Mouse (Mus musculus): ENCODE measurements around the gene Jmjd6. TPM values are rescaled to one million over a fixed set of nuclear protein-coding genes. Genes with fewer than 3 reads are reported as not detected.

The Jmjd6 gene
- 10 to 100 TPM; 48.1 to 62.6 TPM for polyA plus RNA-seq (2017; shearing (Covaris generic))

DNA sequence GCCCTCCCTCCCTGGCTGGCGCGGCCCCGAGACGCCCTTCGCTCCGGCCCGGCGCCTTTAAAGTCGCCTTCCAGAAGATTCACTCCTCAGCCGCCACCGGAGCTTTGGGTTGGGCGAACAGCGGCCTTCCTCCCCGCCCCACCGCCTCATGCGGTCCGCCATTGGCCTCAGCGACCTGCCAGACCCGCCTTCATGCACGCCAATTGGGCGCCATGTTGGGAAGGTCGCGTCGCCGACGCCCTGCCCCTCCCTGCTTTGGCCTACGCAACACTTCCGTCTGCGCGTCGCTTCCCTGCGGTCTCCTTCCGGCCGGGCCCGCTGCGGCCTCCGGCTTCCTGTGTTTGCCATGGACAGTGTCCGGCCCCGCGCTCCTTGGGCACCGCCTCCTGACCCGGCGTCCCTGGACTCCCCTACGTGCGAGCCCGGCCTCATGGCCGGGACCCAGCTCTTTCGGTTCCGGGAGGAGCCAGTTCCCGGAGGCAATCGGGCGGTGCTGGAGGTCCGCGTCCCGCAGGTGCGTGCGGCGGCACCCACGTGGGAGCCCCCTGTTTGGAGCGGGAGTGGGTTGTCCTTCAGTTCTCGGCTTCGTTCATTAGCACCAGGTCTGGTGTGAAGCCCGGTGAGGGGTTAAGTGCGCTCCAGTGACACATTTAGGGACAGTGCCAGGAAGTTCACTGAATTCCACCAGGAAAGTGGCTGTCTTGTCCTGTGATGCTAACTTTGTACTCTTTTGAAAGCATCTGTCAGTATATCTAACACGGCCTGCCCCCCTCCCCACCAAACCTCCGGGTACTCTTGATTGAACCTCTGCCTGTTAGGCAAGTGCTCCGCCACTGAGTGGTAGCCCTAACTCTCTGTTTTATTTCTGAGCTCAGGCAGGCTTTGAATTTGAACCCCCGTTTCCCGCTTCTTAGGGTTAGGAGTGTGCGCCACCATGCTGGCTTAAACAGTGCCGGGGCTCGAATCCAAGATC is at the start of gene Jmjd6, which contains the start of gene Mettl23:
Gene Jmjd6 (minus strand): TSS at position 189 of the 973 bp plus-strand sequence.
Gene Mettl23 (plus strand): TSS at position 18 of the 973 bp plus-strand sequence.
- ATAC-seq = peak; percentile 89

- ATAC-seq = no peak
These were observed 43.9 kb upstream of the Jmjd6 start for GRCm38 (mm10) chr11:116887136-116887535.

DNA sequence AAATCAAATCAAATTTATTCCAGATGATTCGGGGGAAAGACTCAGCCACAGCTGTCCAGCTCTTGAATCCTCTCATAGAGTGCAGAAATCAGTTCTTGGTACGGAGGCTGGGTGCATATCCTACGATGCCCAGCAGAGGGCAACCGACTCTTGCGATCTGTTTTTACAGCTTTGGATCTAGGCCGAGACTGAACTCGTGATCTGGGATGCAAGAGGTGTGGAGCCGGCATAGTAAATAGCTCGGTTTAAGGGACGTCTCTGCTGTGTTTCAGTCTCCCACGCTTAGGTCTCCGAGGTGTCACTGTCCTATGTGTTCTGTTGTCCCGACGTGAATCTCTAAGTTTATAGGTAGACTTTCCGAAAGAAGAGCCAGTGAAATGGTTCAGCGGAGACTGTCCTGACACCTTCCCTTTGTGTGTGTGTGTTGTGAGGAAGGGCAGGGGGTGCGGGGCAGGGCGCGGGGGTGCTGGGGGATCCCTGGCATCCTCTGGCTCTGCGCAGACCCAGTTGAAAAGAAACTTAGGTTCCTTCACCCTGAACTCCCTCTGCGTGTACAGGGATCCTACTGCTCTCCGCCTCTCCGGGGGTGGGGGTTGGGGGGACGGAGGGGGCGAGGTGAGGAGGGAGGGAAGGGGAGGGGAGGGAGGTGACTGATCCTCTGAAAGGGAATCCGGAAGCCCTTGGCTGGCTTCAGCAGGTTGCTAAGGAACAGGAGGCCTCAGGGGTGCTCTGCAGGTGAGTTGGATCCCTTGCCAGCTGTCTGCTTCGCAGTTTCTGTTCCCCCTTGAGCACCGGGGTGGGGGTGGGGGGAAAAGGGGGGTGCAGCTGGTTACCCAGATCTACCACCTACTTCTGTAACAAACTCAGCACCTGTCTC is 42.3 kb upstream of the Jmjd6 start:
- ATAC-seq = peak; percentile 65

DNA sequence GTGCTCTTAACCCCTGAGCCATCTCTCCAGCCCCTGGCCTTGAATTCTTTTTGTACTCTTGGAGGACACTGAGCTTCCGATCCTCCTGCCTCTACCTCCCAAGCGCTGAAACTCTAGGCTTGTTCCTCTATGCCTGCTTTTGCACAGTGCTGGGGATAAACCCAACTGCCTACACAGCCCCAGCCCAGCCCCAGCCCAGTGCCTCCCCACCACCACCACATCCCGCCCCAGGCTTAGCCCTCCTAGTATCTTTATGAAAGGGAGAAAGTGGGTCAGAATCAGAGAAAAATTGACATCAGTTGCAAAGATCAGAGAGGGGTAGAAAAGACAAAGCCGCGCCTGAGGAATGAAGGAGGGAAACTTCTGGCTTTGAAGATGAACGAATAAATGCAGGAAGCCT is 40.8 kb upstream of the Jmjd6 start:
- no peak for ATAC-seq

DNA sequence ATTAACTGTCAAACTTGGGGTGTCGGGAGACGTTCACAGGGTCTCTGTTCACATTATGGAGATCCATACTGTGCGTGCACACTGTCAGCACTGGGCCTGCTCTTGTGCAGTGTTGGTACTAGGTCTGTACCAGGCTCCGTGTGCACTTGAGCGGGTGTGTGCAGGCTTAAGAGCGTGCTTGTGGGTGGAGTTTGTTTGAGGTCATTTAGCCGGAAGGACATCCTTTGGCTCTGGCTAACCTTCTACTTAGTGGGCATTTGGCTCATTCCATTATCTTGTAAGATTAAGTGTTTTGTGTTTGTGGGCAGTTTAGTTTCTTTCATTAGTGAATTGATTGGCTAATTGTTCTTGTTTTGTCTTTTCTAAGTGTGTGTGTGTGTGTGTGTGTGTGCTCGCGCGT is 39.2 kb upstream of the Jmjd6 start:
- no peak for ATAC-seq

- no peak for ATAC-seq
These were observed 38.2 kb upstream of the Jmjd6 start for GRCm38 (mm10) chr11:116881440-116881839.

DNA sequence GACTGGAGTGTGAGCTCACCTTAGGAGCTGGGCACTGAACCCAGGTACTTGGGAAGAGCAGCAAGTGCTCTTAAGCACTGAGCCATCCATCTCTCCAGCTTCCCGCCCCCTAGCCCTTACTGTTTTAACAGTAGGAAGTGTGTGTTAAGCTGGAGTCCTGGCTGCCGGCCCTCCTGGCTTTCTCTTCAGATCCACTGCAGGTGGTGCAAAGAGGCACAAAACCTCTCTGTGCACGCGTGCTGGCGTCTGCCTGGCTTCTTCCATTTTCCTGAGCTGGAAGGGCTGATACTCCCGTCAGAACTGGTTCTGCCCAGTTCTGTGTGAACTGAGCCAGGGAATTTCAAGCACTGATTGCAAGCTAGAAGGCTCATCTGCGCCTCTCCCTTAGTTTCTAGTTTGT is 37.6 kb upstream of the Jmjd6 start:
- ATAC-seq = no peak

GRCm38 (mm10) chr11:116878454-116878853 is 35.2 kb upstream of the Jmjd6 start:
- ATAC-seq = no peak

DNA sequence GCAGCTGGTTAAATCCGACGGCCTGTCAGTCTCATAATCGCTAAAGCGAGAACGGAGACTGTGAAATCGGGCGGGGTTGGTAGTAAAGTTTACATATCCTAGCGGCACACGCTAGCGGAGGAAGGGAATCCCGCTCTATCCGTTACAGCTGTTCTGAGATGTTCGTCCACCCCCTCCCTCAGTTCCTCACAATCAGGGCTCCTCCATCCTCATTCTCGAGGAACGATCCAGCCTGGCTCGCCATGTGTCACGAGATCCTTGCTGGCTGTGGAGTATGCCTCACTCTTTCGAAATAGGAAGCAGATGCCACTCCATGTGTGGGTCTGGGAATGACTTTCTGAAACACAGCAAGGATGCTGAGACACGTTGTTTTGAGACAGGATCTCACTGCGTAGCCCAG is 30.7 kb upstream of the Jmjd6 start:
- ATAC-seq = no peak

GRCm38 (mm10) chr11:116871538-116871937 is 28.3 kb upstream of the Jmjd6 start:
- no peak for ATAC-seq

DNA sequence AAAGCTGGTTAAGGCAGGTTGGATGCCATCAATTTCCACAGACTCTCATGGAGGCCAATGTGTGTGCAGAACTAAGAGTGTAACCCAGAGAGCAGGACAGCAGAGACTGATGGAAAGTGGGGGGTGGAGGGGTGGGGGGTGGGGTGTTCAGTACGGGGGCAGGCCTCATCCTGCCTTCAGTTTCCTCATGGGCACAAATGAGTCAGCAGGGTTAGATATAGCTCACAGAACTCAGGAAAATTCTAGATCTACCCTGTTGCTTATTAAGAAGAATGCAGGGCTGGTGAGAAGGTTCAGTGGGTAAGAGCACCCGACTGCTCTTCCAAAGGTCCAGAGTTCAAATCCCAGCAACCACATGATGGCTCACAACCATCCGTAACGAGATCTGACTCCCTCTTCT is 26.4 kb upstream of the Jmjd6 start:
- ATAC-seq = no peak

GRCm38 (mm10) chr11:116869223-116869622 is 26.0 kb upstream of the Jmjd6 start:
- ATAC-seq = no peak

GRCm38 (mm10) chr11:116868129-116868528 is 24.9 kb upstream of the Jmjd6 start:
- no peak for ATAC-seq

GRCm38 (mm10) chr11:116865945-116866585 is 22.8 kb upstream of the Jmjd6 start:
- ATAC-seq = no peak

GRCm38 (mm10) chr11:116864444-116864843 is 21.2 kb upstream of the Jmjd6 start:
- no peak for ATAC-seq

DNA sequence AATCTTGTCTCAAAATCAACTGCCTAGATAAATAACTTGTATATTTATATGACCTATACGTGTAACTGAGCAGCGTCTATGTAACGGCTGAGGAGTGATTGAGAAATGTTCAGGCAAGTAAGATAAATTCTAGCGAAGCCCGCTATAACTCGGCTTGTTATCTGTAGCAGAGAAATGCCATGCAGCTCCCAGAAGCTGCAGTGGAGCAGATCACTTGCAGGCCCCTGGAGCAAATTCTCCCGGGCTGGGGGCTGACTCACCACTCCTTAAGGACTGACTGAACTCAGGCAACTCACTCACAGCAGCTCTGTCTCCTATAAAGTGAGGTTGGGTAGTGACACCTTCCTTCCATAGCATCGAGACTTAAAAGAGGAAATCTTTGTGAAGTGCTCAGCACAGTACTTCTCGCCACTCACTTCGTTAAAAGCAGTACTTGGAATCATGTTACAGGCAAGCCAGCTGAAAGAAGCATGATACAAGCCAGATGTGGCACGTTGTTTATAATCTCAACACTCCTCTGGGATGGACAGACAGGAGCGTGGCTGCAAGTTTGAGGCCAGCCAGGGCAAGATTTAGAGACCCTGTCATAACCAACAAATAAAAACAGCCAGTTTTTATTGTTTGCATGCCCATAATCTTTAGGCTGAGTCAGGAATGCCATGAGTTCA is 14.1 kb upstream of the Jmjd6 start:
- ATAC-seq = no peak

DNA sequence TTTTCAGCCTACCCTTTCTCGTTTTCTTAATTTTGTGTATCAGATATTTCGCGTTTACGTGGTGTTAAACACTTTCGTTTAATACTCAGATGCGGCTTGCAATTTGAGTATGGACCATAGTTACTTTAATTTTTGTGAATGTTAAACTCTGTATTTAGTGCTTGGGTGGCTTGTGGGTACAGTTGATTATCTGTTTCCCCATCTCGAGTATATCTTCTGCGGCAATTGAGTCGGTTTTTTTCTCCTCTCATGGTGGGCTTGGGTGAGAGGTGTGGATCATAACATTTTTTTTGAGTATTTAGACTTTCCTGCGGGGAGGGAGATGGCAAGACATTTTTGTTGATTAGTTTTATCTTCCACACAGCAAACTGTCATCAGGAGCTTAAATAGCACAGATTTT is 11.0 kb upstream of the Jmjd6 start:
- ATAC-seq = no peak

DNA sequence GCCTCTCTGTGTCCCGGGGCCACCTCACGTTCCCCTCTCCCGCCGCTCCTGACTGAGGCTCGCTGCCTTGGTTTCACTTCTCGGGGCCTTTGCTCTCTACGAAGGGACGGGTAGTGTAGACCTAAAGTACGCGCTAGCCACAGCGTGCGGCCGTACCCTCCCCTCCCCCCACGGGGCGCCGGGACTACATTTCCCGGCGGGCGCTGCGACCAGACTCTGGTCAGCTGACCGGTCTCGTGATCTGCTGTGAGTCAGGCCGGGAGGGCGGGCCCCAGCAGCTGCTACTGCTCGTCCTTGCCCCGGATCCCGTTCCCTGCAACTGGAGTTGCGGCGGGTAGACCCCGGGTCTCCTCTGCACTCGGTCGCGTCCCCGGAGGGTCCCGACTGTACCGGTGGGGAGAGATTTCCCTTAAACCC is 10.3 kb upstream of the Jmjd6 start:
- peak; percentile 74 for ATAC-seq

GRCm38 (mm10) chr11:116852891-116853511 is 9.8 kb upstream of the Jmjd6 start, which contains the start of gene Srsf2:
Gene Srsf2, minus strand, starts transcription at chr11:116853094.
- ATAC-seq = peak; percentile 73

GRCm38 (mm10) chr11:116852291-116852890 is 9.1 kb upstream of the Jmjd6 start, which contains the start of gene Mfsd11:
Gene Mfsd11, plus strand, starts transcription at chr11:116852440.
- peak; percentile 47 for ATAC-seq

Data from CD4-positive, CD25-positive, alpha-beta regulatory T cell, adult 4 months (primary cell).